Mouse (Mus musculus) stomach, postnatal 0 days (tissue): ENCODE results near the gene Rwdd2a.

ENCODE experiments used
- CTCF ChIP-seq: IDR thresholded peaks from 2 replicates; pipeline ENCODE4 v1.5.1; 2016; ENCODE audit warnings: antibody characterized with exemption, low read depth, mild to moderate bottlenecking, moderate library complexity
- EP300 ChIP-seq: optimal IDR thresholded peaks from 2 replicates; pipeline ENCODE3; 2016; ENCODE audit warnings: antibody characterized with exemption

- TF ChIP-seq CTCF (no peak), EP300 (no peak)
These were observed 40.3 kb downstream of the Rwdd2a start for GRCm38 (mm10) chr9:86612091-86612490.
